Mouse (Mus musculus): ENCODE measurements around the gene Gm21915. TPM values are rescaled to one million over a fixed set of nuclear protein-coding genes. Genes with fewer than 3 reads are reported as not detected.

Gm21915 gene
- not detected in 2 replicates for polyA plus RNA-seq (2015; fragmentation: Nextera tagmentation; extraction: Ambion mirVana)

GRCm38 (mm10) chr9:40670313-40670712, at the start of gene Gm21915:
Gene Gm21915 (plus strand): TSS chr9:40670613.
- H3K4me1 ChIP-seq (replicated peaks) = no peaks in the 10 kb centered on the region
- H3K9ac ChIP-seq = no peak within 1 kb of the TSS
- WGBS (ENCODE audit: insufficient replicate concordance) = 56% methylated on average over 3 of the region's 3 CpGs
- no peaks in the 10 kb centered on the region for H3K27me3 ChIP-seq
- no peaks in the 10 kb centered on the region for H3K36me3 ChIP-seq
- H3K4me3 ChIP-seq (replicated peaks) = no peak within 1 kb of the TSS
- no peak within 1 kb of the TSS for H3K4me2 ChIP-seq
- no peak within 1 kb of the TSS for H3K27ac ChIP-seq
- no peaks in the 10 kb centered on the region for H3K9me3 ChIP-seq (replicated peaks)
- DNase-seq (no peak), ATAC-seq (ENCODE audit: low read depth) (no peak)

- WGBS (ENCODE audit: insufficient replicate concordance) = 73% methylated on average over 3 of the region's 3 CpGs
- ATAC-seq (ENCODE audit: low read depth) = no peak
These were observed 48.1 kb upstream of the Gm21915 start for GRCm38 (mm10) chr9:40622265-40622664.

DNA sequence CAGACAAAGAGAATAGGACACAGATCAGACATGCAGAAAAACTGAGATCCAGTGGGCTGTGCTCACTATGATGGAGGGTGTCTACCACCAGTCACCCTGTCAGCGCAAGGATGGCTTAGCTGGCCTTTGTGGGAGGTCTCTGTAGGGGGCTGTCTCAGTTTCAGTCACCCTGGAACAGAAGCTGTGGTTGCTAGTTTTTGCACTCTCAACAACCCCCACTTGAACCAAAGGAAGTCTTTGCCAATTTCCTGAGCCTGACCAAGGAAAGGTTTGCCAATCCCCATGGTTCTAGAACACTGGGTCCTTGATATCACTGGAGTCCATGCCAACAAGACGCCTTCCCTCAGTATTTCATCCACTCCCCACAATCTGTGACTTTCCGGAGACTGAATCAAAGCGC, 47.6 kb upstream of the Gm21915 start:
- no peak for ATAC-seq (ENCODE audit: low read depth)
- no peaks in the 10 kb centered on the region for H3K36me3 ChIP-seq
- no peak overlapping the region for H3K4me2 ChIP-seq
- DNase-seq = no peak
- H3K27me3 ChIP-seq = peaks cover 17% of the 10 kb centered on the region
- H3K9me3 ChIP-seq (replicated peaks) = no peaks in the 10 kb centered on the region
- H3K9ac ChIP-seq = no peak overlapping the region
- 62% methylated on average over 4 of the region's 4 CpGs for WGBS (ENCODE audit: insufficient replicate concordance)
- H3K4me3 ChIP-seq (replicated peaks) = no peak overlapping the region
- no peaks in the 10 kb centered on the region for H3K4me1 ChIP-seq (replicated peaks)
- no peak overlapping the region for H3K27ac ChIP-seq

More at GRCm38 (mm10) chr9:40622265-40622664, 48.1 kb upstream of the Gm21915 start:
- Histone ChIP-seq H3K4me1 (replicated peaks) (peaks cover under 1% of the 10 kb centered on the region; the same call in 1 of the 2 replicates), H3K36me3 (no peaks in the 10 kb centered on the region), H3K27me3 (peaks cover 23% of the 10 kb centered on the region), H3K9me3 (replicated peaks) (no peaks in the 10 kb centered on the region), H3K9ac (no peak overlapping the region), H3K4me2 (no peak overlapping the region), H3K4me3 (replicated peaks) (no peak overlapping the region), H3K27ac (no peak overlapping the region)
- DNase-seq = no peak

DNA sequence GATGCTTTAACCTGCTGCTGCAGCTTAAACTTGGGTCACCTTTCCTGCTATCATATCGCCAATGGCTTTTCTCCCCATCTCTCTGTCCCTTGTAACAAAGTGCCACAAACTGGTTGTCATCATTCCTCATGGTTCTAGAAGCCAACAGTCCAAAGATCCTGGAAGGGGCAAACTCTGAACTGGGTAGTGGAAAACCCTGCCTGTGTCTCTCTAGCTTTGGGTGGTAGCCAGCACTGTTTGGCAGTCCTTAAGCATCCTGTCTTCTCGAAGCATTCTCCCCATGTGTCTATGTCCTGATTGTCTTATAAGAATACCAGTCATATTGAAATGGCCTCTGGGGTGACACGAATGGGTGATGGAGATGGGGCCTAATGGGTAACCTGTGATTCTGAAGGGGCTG, 45.1 kb upstream of the Gm21915 start:
- H3K27me3 ChIP-seq = 0 out of 2 replicates have a peak, but pooled peaks cover 2% of the 10 kb centered on the region
- no peak overlapping the region for H3K9ac ChIP-seq
- no peak for DNase-seq
- H3K4me2 ChIP-seq = no peak overlapping the region
- H3K9me3 ChIP-seq (replicated peaks) = no peaks in the 10 kb centered on the region
- no peak for ATAC-seq (ENCODE audit: low read depth)
- 54% methylated on average over 3 of the region's 3 CpGs for WGBS (ENCODE audit: insufficient replicate concordance)
- no peak overlapping the region for H3K4me3 ChIP-seq (replicated peaks)
- no peaks in the 10 kb centered on the region for H3K36me3 ChIP-seq
- no peak overlapping the region for H3K27ac ChIP-seq
- 0 out of 2 replicates have a peak, but pooled peaks cover 3% of the 10 kb centered on the region for H3K4me1 ChIP-seq (replicated peaks)

- H3K9me3 ChIP-seq (replicated peaks) = no peaks in the 10 kb centered on the region
- H3K9ac ChIP-seq = no peak overlapping the region
- ATAC-seq (ENCODE audit: low read depth) (no peak), DNase-seq (no peak)
- H3K27ac ChIP-seq = no peak overlapping the region
- 0 out of 2 replicates have a peak, but pooled peaks cover 3% of the 10 kb centered on the region for H3K4me1 ChIP-seq (replicated peaks)
- no peak overlapping the region for H3K4me2 ChIP-seq
- H3K27me3 ChIP-seq = no peaks in the 10 kb centered on the region
- 49% methylated on average over 11 of the region's 11 CpGs for WGBS (ENCODE audit: insufficient replicate concordance)
- H3K36me3 ChIP-seq = no peaks in the 10 kb centered on the region
- H3K4me3 ChIP-seq (replicated peaks) = no peak overlapping the region
These were observed 43.8 kb upstream of the Gm21915 start for GRCm38 (mm10) chr9:40626566-40626965.

DNA sequence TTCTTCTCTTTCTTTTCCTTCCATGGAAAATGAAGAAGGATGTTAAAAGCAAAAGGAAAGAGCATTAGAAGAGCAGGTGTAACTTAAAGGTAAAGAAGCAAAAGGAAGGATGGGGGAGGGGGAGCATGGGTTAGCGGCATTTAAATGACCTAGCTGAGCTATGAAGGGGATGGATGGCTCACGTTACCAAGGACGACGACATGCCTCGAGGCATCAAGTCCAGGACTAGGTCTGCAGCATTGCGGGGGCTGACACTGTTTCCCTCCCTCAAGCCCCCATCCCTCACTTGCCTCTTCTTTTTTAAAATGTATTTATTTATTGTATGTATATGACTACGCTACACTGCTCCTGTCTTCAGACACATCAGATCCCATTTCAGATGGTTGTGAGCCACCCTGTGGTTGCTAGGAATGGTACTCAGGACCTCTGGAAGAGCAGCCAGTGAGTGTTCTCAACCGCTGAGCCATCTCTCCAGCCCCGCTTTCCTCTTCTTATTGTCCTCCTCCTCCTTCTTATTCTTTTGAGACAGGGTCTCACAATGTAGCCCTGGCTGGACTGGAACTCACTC, 43.2 kb upstream of the Gm21915 start:
- Histone ChIP-seq H3K27ac (no peak overlapping the region), H3K36me3 (no peaks in the 10 kb centered on the region), H3K4me3 (replicated peaks) (no peak overlapping the region), H3K4me2 (no peak overlapping the region), H3K4me1 (replicated peaks) (0 out of 2 replicates have a peak, but pooled peaks cover 3% of the 10 kb centered on the region), H3K9ac (no peak overlapping the region), H3K27me3 (no peaks in the 10 kb centered on the region), H3K9me3 (replicated peaks) (no peaks in the 10 kb centered on the region)
- DNase-seq (no peak), ATAC-seq (ENCODE audit: low read depth) (no peak)
- 58% methylated on average over 9 of the region's 9 CpGs for WGBS (ENCODE audit: insufficient replicate concordance)

DNA sequence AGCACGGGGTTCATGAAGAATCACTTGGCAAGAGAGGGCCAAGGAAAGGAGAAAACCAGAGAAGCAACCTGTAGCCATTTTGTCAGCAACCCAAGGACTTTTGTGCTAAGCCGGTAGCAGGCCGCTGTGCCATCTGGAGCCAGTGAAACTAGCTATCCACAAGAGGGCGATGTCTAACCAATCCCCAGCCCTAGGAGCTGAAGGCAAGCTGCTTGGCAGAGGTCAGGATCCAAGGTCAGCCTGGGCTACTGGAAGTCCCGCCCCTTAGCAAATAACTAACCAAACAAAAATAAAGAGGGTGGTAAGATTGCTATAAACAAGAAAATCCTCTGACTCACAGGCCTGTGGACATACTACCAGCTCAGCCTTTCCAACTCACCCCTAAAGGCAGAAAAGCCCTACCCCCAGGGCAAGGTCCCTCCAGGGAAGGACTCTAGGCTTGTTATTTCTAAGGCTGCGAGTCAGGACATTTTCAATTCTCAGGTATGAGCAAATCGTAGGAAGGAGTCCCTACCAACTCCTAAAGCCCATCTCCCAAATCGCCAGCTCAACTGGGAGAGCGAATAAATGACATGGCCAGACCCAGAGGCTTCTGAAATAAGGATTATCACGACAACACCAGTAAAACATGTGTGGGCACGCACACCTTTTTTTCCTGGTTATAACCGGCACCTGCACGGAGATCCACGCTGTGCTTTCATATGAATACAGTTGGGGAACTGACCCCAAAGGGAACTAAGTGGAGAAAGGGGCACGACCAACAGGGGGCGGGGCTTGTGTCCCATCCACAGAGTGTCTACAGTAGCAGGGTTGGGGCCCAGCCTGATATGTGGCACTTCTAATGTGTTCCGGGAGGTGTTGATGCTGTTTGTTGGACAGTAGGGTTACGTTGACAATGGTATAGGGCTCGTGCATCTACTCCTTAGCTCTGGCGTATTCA, 42.0 kb upstream of the Gm21915 start:
- H3K9me3 ChIP-seq (replicated peaks) = no peaks in the 10 kb centered on the region
- H3K36me3 ChIP-seq = no peaks in the 10 kb centered on the region
- H3K27me3 ChIP-seq = no peaks in the 10 kb centered on the region
- ATAC-seq (ENCODE audit: low read depth) (peak; percentile 48), DNase-seq (no peak)
- 54% methylated on average over 20 of the region's 20 CpGs for WGBS (ENCODE audit: insufficient replicate concordance)
- no peak overlapping the region for H3K27ac ChIP-seq
- H3K4me1 ChIP-seq (replicated peaks) = 0 out of 2 replicates have a peak, but pooled peaks cover 3% of the 10 kb centered on the region
- H3K4me2 ChIP-seq = no peak overlapping the region
- H3K9ac ChIP-seq = no peak overlapping the region
- H3K4me3 ChIP-seq (replicated peaks) = no peak overlapping the region

- H3K9me3 ChIP-seq (replicated peaks) = no peaks in the 10 kb centered on the region
- WGBS (ENCODE audit: insufficient replicate concordance) = 60% methylated on average over 13 of the region's 13 CpGs
- no peak for ATAC-seq (ENCODE audit: low read depth)
- H3K36me3 ChIP-seq = no peaks in the 10 kb centered on the region
- no peak overlapping the region for H3K27ac ChIP-seq
- no peak overlapping the region for H3K9ac ChIP-seq
- H3K27me3 ChIP-seq = no peaks in the 10 kb centered on the region
- no peak overlapping the region for H3K4me2 ChIP-seq
- H3K4me3 ChIP-seq (replicated peaks) = no peak overlapping the region
- no peak for DNase-seq
- 0 out of 2 replicates have a peak, but pooled peaks cover 3% of the 10 kb centered on the region for H3K4me1 ChIP-seq (replicated peaks)
These were observed 41.0 kb upstream of the Gm21915 start for GRCm38 (mm10) chr9:40629441-40629840.

DNA sequence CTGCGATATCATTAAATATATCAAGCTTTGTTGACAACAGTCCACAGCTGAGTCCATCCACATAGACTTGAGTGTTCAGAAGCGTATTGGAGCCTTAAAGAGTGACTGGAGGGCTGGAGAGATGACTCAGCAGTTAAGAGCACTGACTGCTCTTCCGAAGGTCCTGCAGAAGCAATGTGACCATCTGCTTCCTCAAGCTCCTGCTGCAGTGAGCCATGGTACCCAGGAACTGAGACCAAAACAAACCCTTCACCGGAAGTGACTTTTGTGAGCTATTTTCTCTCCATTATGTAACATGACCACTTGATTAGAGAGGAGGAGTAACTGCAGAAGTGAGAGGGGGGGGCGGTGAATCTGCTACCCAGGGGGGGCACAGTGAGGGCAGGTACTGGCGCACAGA, 39.3 kb upstream of the Gm21915 start:
- WGBS (ENCODE audit: insufficient replicate concordance) = 24% methylated on average over 6 of the region's 6 CpGs
- no peak for ATAC-seq (ENCODE audit: low read depth)
- Histone ChIP-seq H3K4me1 (replicated peaks) (0 out of 2 replicates have a peak, but pooled peaks cover 3% of the 10 kb centered on the region), H3K27me3 (no peaks in the 10 kb centered on the region), H3K9me3 (replicated peaks) (no peaks in the 10 kb centered on the region), H3K27ac (no peak overlapping the region), H3K9ac (no peak overlapping the region), H3K36me3 (no peaks in the 10 kb centered on the region), H3K4me3 (replicated peaks) (no peak overlapping the region), H3K4me2 (no peak overlapping the region)
- no peak for DNase-seq

DNA sequence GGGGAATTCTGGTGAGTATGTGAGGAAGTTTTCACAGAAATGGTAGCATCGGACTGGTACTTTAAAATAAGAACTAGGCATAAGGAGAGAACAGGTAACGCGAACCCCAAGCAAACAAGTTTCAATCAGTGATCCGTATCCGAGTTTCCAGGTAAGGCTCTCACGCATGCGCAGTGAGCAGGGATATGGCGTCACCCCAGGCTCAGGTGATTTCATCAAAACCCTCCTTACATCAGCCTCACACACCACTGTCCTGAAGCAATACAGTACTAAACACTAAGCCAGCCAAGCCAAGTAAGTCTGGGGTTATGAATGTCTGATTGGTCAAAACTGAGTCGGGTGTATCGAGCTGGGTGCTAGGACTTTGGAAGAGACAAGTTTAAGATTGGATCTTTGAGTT, 38.9 kb upstream of the Gm21915 start:
- WGBS (ENCODE audit: insufficient replicate concordance) = 72% methylated on average over 10 of the region's 10 CpGs

GRCm38 (mm10) chr9:40636054-40636453, 34.4 kb upstream of the Gm21915 start:
- H3K4me2 ChIP-seq = no peak overlapping the region
- no peaks in the 10 kb centered on the region for H3K36me3 ChIP-seq
- WGBS (ENCODE audit: insufficient replicate concordance) = 4% methylated on average over 2 of the region's 2 CpGs
- ATAC-seq (ENCODE audit: low read depth) (no peak), DNase-seq (no peak)
- no peak overlapping the region for H3K4me3 ChIP-seq (replicated peaks)
- no peak overlapping the region for H3K9ac ChIP-seq
- no peak overlapping the region for H3K27ac ChIP-seq
- no peaks in the 10 kb centered on the region for H3K27me3 ChIP-seq
- H3K4me1 ChIP-seq (replicated peaks) = peaks cover 5% of the 10 kb centered on the region
- no peaks in the 10 kb centered on the region for H3K9me3 ChIP-seq (replicated peaks)

More for the DNA sequence above, 38.9 kb upstream of the Gm21915 start:
- Histone ChIP-seq H3K36me3 (no peaks in the 10 kb centered on the region), H3K27me3 (no peaks in the 10 kb centered on the region), H3K9ac (no peak overlapping the region), H3K9me3 (replicated peaks) (no peaks in the 10 kb centered on the region), H3K27ac (no peak overlapping the region), H3K4me1 (replicated peaks) (0 out of 2 replicates have a peak, but pooled peaks cover 3% of the 10 kb centered on the region), H3K4me2 (no peak overlapping the region), H3K4me3 (replicated peaks) (no peak overlapping the region)
- no peak for DNase-seq
- ATAC-seq (ENCODE audit: low read depth) = no peak

All from liver, embryonic 13.5 days (tissue).